30 mouse cellular contexts compared by ENCODE assay signal in genomic region chr16:22967383-22968030, GRCm38 (mm10). TPM values are rescaled to one million over a fixed set of nuclear protein-coding genes. Genes with fewer than 3 reads are reported as not detected.
DNase-seq lines count a peak whose midpoint lies in the region; ATAC-seq and TF ChIP-seq lines count a peak whose summit lies in the region.
"Had no signal": no experiment of that assay in that cellular context is flagged by ENCODE, and none has a peak within 500 bp of the region (broad histone marks: within the 10 kb centered on the region; RNA-seq: fewer than 3 reads in every experiment).

No protein-coding gene starts in this region.

- 66% methylated on average over 1 of the region's 1 CpGs for WGBS in forebrain, postnatal 0 days

- H3K27me3 ChIP-seq in forebrain, postnatal 0 days (ENCODE audit: insufficient read depth, low read length): no peaks in the 10 kb centered on the region
- H3K27me3 ChIP-seq: embryonic facial prominence, embryonic 13.5 days; heart, embryonic 12.5 days; intestine, embryonic 15.5 days; Patski had no signal

- H3K4me2 ChIP-seq in forebrain, postnatal 0 days (ENCODE audit: low read depth): no peak overlapping the region
- H3K4me2 ChIP-seq: embryonic facial prominence, embryonic 13.5 days; heart, embryonic 12.5 days; hindbrain, embryonic 14.5 days; intestine, embryonic 15.5 days had no signal

- H3K9ac ChIP-seq in forebrain, postnatal 0 days: no peak overlapping the region
- H3K9ac ChIP-seq: embryonic facial prominence, embryonic 13.5 days; heart, embryonic 12.5 days; hindbrain, embryonic 14.5 days; intestine, embryonic 15.5 days had no signal

- no peak overlapping the region for H3K27ac ChIP-seq in forebrain, postnatal 0 days (ENCODE audit: low read depth, low read length)
- H3K27ac ChIP-seq: embryonic facial prominence, embryonic 13.5 days; forebrain, embryonic 10.5 days; hindbrain, embryonic 10.5 days; hindbrain, embryonic 14.5 days; intestine, embryonic 15.5 days had no signal

- no peaks in the 10 kb centered on the region for H3K36me3 ChIP-seq in forebrain, postnatal 0 days (ENCODE audit: insufficient read depth)
- H3K36me3 ChIP-seq: embryonic facial prominence, embryonic 13.5 days; forebrain, embryonic 10.5 days; G1E; heart, embryonic 12.5 days; hindbrain, embryonic 10.5 days; intestine, embryonic 15.5 days had no signal

- no peaks in the 10 kb centered on the region for H3K4me1 ChIP-seq in forebrain, postnatal 0 days (ENCODE audit: insufficient read depth)
- H3K4me1 ChIP-seq: embryonic facial prominence, embryonic 13.5 days; forebrain, embryonic 10.5 days; heart, embryonic 12.5 days; hindbrain, embryonic 10.5 days; intestine, embryonic 15.5 days had no signal

- H3K4me3 ChIP-seq in forebrain, postnatal 0 days (ENCODE audit: low read depth, low read length): no peak overlapping the region
- H3K4me3 ChIP-seq: embryonic facial prominence, embryonic 13.5 days; forebrain, embryonic 10.5 days; heart, embryonic 12.5 days; hindbrain, embryonic 10.5 days; intestine, embryonic 15.5 days had no signal

- no peaks in the 10 kb centered on the region for H3K9me3 ChIP-seq in forebrain, postnatal 0 days (ENCODE audit: low read length)
- H3K9me3 ChIP-seq: embryonic facial prominence, embryonic 13.5 days; forebrain, embryonic 10.5 days; G1E; heart, embryonic 12.5 days; hindbrain, embryonic 10.5 days; intestine, embryonic 15.5 days had no signal

- TF ChIP-seq CTCF in forebrain, postnatal 0 days (IDR thresholded peaks at IDR 0.05; ENCODE audit: low read depth): no peak

- no peak for DNase-seq in frontal cortex, postnatal 25 days (ENCODE audit: low spot score in 2 of 2)
- peak; percentile 43 for DNase-seq in 3134 (ENCODE audit: extremely low read depth, insufficient read length, low spot score)
- peak; percentile 48 for DNase-seq in Muller cell, postnatal 12 days (ENCODE audit: inconsistent ontology term)
- peak; percentile 27 for DNase-seq in fibroblast of lung, adult 2 months (ENCODE audit: low read depth)
- no peak for DNase-seq in kidney, adult 18-20 months
- no peak for DNase-seq in embryo, embryonic 10 days (ENCODE audit: low spot score)
- DNase-seq in forebrain, postnatal 0 days: no peak
- DNase-seq: adrenal gland, postnatal 14 days; cerebellum, adult 11 months; cerebellum, adult 8-10 months; cerebellum, postnatal 25 days; gastrocnemius, postnatal 25 days; kidney, adult 2 months had no signal

- peak; percentile 93 for ATAC-seq in frontal cortex, adult (ENCODE audit: low TSS enrichment)
- ATAC-seq in forebrain, postnatal 0 days: no peak
- ATAC-seq: activated CD4-positive, CD25-positive, alpha-beta regulatory T cell, adult 4 months; CD4-positive, CD25-positive, alpha-beta regulatory T cell, adult 4 months; forebrain, embryonic 14.5 days; intestine, embryonic 15.5 days; Patski had no signal

RNA-seq across cellular contexts. Expression of gene Hrg, which starts 16.6 kb away (rescaled TPM):
- not detected in 2 replicates for total RNA-seq in forebrain, postnatal 0 days (2014; rRNA removed)
- not detected in 2 replicates for polyA plus RNA-seq in forebrain, postnatal 0 days (2015; fragmentation: Nextera tagmentation; extraction: Ambion mirVana)
- total RNA-seq: G1E; gastrocnemius, postnatal 25 days; granulocyte monocyte progenitor cell, adult 5-6 weeks; heart, postnatal 25 days had no signal
- polyA plus RNA-seq: activated CD4-positive, CD25-positive, alpha-beta regulatory T cell, adult 4 months; CD4-positive, CD25-positive, alpha-beta regulatory T cell, adult 4 months; cortical plate, adult 2 months; embryonic facial prominence, embryonic 13.5 days; forebrain, embryonic 10.5 days; forebrain, embryonic 14.5 days; frontal cortex, adult 2 months; G1E; heart, embryonic 12.5 days; heart, embryonic 16.5 days; hindbrain, embryonic 10.5 days; intestine, embryonic 15.5 days; Patski had no signal

RNA-seq across cellular contexts. Expression of gene Fetub, which starts 49.4 kb away (rescaled TPM):
- total RNA-seq in forebrain, postnatal 0 days (2014; rRNA removed): not detected in 2 replicates
- 0.15 and 0.21 TPM in 2 replicates for polyA plus RNA-seq in forebrain, postnatal 0 days (2015; fragmentation: Nextera tagmentation; extraction: Ambion mirVana)
- total RNA-seq: gastrocnemius, postnatal 25 days; granulocyte monocyte progenitor cell, adult 5-6 weeks had no signal
- polyA plus RNA-seq: activated CD4-positive, CD25-positive, alpha-beta regulatory T cell, adult 4 months; CD4-positive, CD25-positive, alpha-beta regulatory T cell, adult 4 months; forebrain, embryonic 10.5 days; forebrain, embryonic 14.5 days; heart, embryonic 12.5 days; heart, embryonic 16.5 days; hindbrain, embryonic 10.5 days; hindbrain, embryonic 14.5 days had no signal

Comparison
In these comparisons a context has a peak if more than half of its experiments do, and no peak if none do; other contexts are left out.
1. DNase-seq: peak in 3134 (single experiment), Muller cell, postnatal 12 days (single experiment) and fibroblast of lung, adult 2 months (single experiment); none in frontal cortex, postnatal 25 days (0 of 2), kidney, adult 18-20 months (single experiment), embryo, embryonic 10 days (single experiment) and forebrain, postnatal 0 days (single experiment).